Mouse (Mus musculus) myocyte (in vitro differentiated cells): ENCODE measurements at regions not wholly inside any gene's neighbourhood (a gene's known extent, or its start where the extent isn't known, plus 50 kb on each side); places are given as distances from the start of the nearest gene placed in this dataset.

ENCODE experiments used
- H3K27me3 ChIP-seq: one replicate; pipeline ENCODE4 v1.6.1; 2011; ENCODE audit not compliant: control insufficient read depth, insufficient read depth, insufficient read length
- H3K36me3 ChIP-seq: one replicate; pipeline ENCODE4 v1.6.1; 2011; ENCODE audit not compliant: control insufficient read depth, insufficient read depth
- H3K4me2 ChIP-seq: one replicate; pipeline ENCODE4 v1.6.1; 2011; ENCODE audit warnings: low read depth, control low read depth
- H3K4me3 ChIP-seq: one replicate; pipeline ENCODE4 v1.5.1; 2011; ENCODE audit warnings: mild to moderate bottlenecking, control low read depth, moderate library complexity
- H3K79me2 ChIP-seq: one replicate; pipeline ENCODE4 v1.6.1; 2011; ENCODE audit not compliant: control insufficient read depth, insufficient read depth
- H3ac ChIP-seq: one replicate; pipeline ENCODE4 v1.6.1; 2011; ENCODE audit not compliant: control insufficient read depth, insufficient read length
- CEBPB ChIP-seq: IDR thresholded peaks from 2 replicates; pipeline ENCODE4 v1.6.1; 2011; ENCODE audit warnings: mild to moderate bottlenecking, moderate library complexity; ENCODE audit not compliant: poor library complexity, insufficient read depth, severe bottlenecking
- MYOD1 ChIP-seq, 3 experiments: IDR thresholded peaks; one replicate each; pipeline ENCODE4 v1.6.1; 2011; ENCODE audit warnings: control low read depth in 2 of 3, low read depth in 2 of 3, mild to moderate bottlenecking in 2 of 3, moderate library complexity in 1 of 3; ENCODE audit not compliant: insufficient read length in 2 of 3, control insufficient read depth in 1 of 3

DNA sequence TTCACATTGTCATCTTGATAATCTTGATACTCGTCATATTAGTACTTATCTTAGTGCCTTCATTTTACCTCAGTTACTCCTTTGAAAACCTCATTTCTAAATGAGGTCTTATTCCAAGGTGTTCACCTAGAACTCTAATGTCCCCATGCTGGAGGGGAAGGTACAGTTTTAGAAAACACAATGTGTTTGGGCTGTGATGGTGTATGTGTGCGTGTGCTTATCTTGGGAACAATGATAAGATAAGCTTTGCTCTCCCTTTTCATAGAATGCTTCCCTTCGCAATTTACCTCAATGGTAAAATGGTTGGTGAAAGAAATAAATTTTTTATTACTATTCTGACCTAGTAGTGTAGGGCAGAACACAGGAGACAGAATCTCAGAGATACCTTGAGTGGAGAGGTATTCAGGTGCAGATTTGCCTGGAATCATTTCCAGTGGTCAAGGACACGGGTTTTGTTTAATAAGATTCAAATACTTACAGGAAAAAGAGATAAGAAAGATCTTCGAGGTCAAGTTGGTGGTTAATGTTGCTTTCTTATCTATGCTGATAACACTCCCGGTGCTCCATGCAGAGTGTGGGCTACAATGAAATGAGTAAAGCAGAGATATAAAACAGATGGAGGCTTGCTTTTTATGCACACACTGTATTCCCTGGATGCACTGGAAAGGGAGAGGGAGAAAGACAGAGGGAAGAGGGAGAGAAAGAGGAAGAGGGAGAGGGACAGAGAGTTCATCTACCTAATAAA lies 471.6 kb downstream of the Klf12 start:
- TF ChIP-seq CEBPB (no peak), MYOD1 (IDR thresholded peaks at IDR 0.05; ENCODE audit: control insufficient read depth in 1 of 3, insufficient read length in 2 of 3, low read depth in 2 of 3) (no peak)
- H3K79me2 ChIP-seq: no peaks in the 10 kb centered on the region
- H3ac ChIP-seq: no peak overlapping the region

More for the DNA sequence above, 471.6 kb downstream of the Klf12 start:
- H3K4me2 ChIP-seq: no peak overlapping the region
- no peaks in the 10 kb centered on the region for H3K27me3 ChIP-seq
- no peaks in the 10 kb centered on the region for H3K36me3 ChIP-seq
- H3K4me3 ChIP-seq: no peak overlapping the region
